Mouse (Mus musculus): ENCODE measurements around the gene 1700020A23Rik.

GRCm38 (mm10) chr2:130423397-130424125 is 18.5 kb downstream of the 1700020A23Rik start:
- TF ChIP-seq CTCF (IDR thresholded peaks at IDR 0.05; ENCODE audit: low read depth, low read length): no peak
- TF ChIP-seq EP300 (IDR thresholded peaks at IDR 0.05; ENCODE audit: insufficient read depth, low read depth, low read length): no peak
- no peak for TF ChIP-seq POLR2A (IDR thresholded peaks at IDR 0.05; ENCODE audit: insufficient read depth, low read length)
